Mouse (Mus musculus) small intestine, adult 2 months (tissue): ENCODE data around the gene Rrbp1.

Source experiments
- CTCF ChIP-seq: fragments of 200-500 bp; IDR thresholded peaks from 2 replicates; pipeline ENCODE4 v1.5.1; 2012; ENCODE audit warnings: low read depth, mild to moderate bottlenecking, control low read depth, inconsistent platforms, low read length, moderate library complexity, mixed read lengths; ENCODE audit not compliant: insufficient replicate concordance, insufficient read length; ENCODE audit errors: extremely low read depth
- POLR2A ChIP-seq: fragments of 200-500 bp; IDR thresholded peaks from 2 replicates; pipeline ENCODE4 v1.6.1; 2012; ENCODE audit warnings: low read depth, mild to moderate bottlenecking, control low read depth, inconsistent platforms, low read length, moderate library complexity

- no peak for TF ChIP-seq CTCF
- TF ChIP-seq POLR2A = no peak
Observed at GRCm38 (mm10) chr2:143912199-143912598, 98.9 kb downstream of the Rrbp1 start.
